Comparison of ENCODE assay signal across 16 mouse cellular contexts in genomic region chr2:29122446-29122845, GRCm38 (mm10). TPM values are rescaled to one million over a fixed set of nuclear protein-coding genes. Genes with fewer than 3 reads are reported as not detected.
DNase-seq lines count a peak whose midpoint lies in the region; ATAC-seq lines count a peak whose summit lies in the region.
"Had no signal": no experiment of that assay in that cellular context is flagged by ENCODE, and none has a peak within 500 bp of the region (broad histone marks: within the 10 kb centered on the region; RNA-seq: fewer than 3 reads in every experiment).

No protein-coding gene starts in this region.

- H3K4me1 ChIP-seq in lung, embryonic 15.5 days: peaks cover 17% of the 10 kb centered on the region

- H3K27me3 ChIP-seq in lung, embryonic 15.5 days: no peaks in the 10 kb centered on the region
- H3K27me3 ChIP-seq: embryonic facial prominence, embryonic 13.5 days; forebrain, embryonic 12.5 days had no signal

- peak; percentile 19 for DNase-seq in cerebellum, adult 9-11 months
- no peak for DNase-seq in cerebellum, adult 11 months
- no peak for DNase-seq in lung, postnatal 36 days
- DNase-seq in R1 (ENCODE audit: low read depth, low spot score): peak; percentile 98
- DNase-seq in testis, postnatal 14 days (ENCODE audit: low spot score): peak; percentile 29
- DNase-seq in frontal cortex, postnatal 25 days (ENCODE audit: low spot score in 2 of 2): no peak
- DNase-seq in retina, embryonic 14.5 days (ENCODE audit: low spot score): no peak
- DNase-seq: cerebellum, postnatal 25 days; gastrocnemius, adult 2 months; kidney, adult 2 months; left cerebral cortex, postnatal 4 days had no signal

- ATAC-seq in lung, embryonic 15.5 days (ENCODE audit: borderline replicate concordance, extremely low read depth, low FRiP score, low TSS enrichment): no peak

- H3K4me2 ChIP-seq in lung, embryonic 15.5 days: no peak overlapping the region
- H3K4me2 ChIP-seq: embryonic facial prominence, embryonic 13.5 days; forebrain, embryonic 12.5 days had no signal

- no peaks in the 10 kb centered on the region for H3K9me3 ChIP-seq in lung, embryonic 15.5 days
- H3K9me3 ChIP-seq: embryonic facial prominence, embryonic 13.5 days; forebrain, embryonic 12.5 days; hindbrain, embryonic 10.5 days had no signal

- 0 out of 2 replicates have a peak, but pooled peaks cover 7% of the 10 kb centered on the region for H3K36me3 ChIP-seq in lung, embryonic 15.5 days

- H3K4me3 ChIP-seq in lung, embryonic 15.5 days: no peak overlapping the region
- H3K4me3 ChIP-seq: embryonic facial prominence, embryonic 13.5 days; forebrain, embryonic 12.5 days; gastrocnemius, adult 2 months; hindbrain, embryonic 10.5 days; layer of hippocampus, adult 2 months had no signal

- H3K9ac ChIP-seq in lung, embryonic 15.5 days: no peak overlapping the region
- H3K9ac ChIP-seq: embryonic facial prominence, embryonic 13.5 days; forebrain, embryonic 12.5 days had no signal

- 60% methylated on average over 3 of the region's 3 CpGs for WGBS in lung, embryonic 15.5 days

- H3K27ac ChIP-seq in lung, embryonic 15.5 days: peak overlapping the region; percentile 50; the same call in 1 of the 2 replicates
- H3K27ac ChIP-seq: embryonic facial prominence, embryonic 13.5 days; forebrain, embryonic 12.5 days; gastrocnemius, adult 2 months; hindbrain, embryonic 10.5 days; layer of hippocampus, adult 2 months had no signal

RNA-seq across cellular contexts. Expression of gene Setx, which starts 1.5 kb away (rescaled TPM):
- 11.2 and 13.6 TPM in 2 replicates for polyA plus RNA-seq in lung, embryonic 15.5 days (2015; fragmentation: Nextera tagmentation; extraction: Ambion mirVana)

Comparison
In these comparisons a context has a peak if more than half of its experiments do, and no peak if none do; other contexts are left out.
1. DNase-seq: peak in cerebellum, adult 9-11 months (single experiment), R1 (single experiment) and testis, postnatal 14 days (single experiment); none in cerebellum, adult 11 months (single experiment), lung, postnatal 36 days (single experiment), frontal cortex, postnatal 25 days (0 of 2) and retina, embryonic 14.5 days (single experiment).